Mouse (Mus musculus) thymus, adult 2 months (tissue): ENCODE data around the gene Alyref.

Source experiments
- CTCF ChIP-seq: fragments of 200-500 bp; IDR thresholded peaks from 2 replicates; pipeline ENCODE4 v1.5.1; 2012; ENCODE audit warnings: mild to moderate bottlenecking, control low read depth, low read length, moderate library complexity, borderline replicate concordance; ENCODE audit not compliant: control insufficient read depth, poor library complexity, insufficient read depth; ENCODE audit errors: extremely low read depth
- POLR2A ChIP-seq: fragments of 200-500 bp; IDR thresholded peaks from 2 replicates; pipeline ENCODE4 v1.6.1; 2012; ENCODE audit warnings: mild to moderate bottlenecking, low read length, control low read depth, moderate library complexity; ENCODE audit not compliant: control insufficient read depth, poor library complexity, insufficient read depth; ENCODE audit errors: extremely low read depth

DNA sequence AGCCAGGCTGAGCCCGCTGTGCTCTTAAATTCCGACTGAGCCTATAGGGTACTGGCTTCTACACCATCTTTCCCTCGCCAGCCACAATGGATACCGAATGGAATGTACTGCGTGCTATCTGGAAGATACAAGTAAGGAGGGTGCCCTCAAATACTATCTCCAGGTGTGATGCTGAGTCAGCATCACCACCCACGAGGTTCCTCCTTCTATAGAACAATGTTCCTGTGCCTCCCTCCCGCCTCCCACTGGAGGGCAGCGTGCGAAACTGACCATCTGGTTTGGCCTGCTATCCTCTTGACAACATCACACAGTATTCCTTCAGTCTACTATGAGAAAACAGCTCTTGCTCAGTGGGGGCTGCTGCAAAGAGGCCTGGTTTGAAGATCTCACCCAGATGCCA is 33.1 kb downstream of the Alyref start:
- no peak for TF ChIP-seq CTCF
- no peak for TF ChIP-seq POLR2A
